Mouse (Mus musculus) forebrain, postnatal 0 days (tissue): ENCODE data around the gene Tuba1a. TPM values are rescaled to one million over a fixed set of nuclear protein-coding genes. Genes with fewer than 3 reads are reported as not detected.

Experiments used
- ATAC-seq: fragments of 200-750 bp; cut with Nextera tagmentation; 2 replicates; pipeline ENCODE4 v1.8.0; 2017; ENCODE audit warnings: mild to moderate bottlenecking, moderate library complexity
- DNase-seq: peaks from one replicate; pipeline ENCODE4 v3.0.0-alpha.2; 2015
- H3K27ac ChIP-seq: fragments of 300-500 bp; sonication (generic); 2 replicates; pipeline ENCODE4 v1.5.1; 2014; ENCODE audit warnings: low read depth, mild to moderate bottlenecking, antibody characterized with exemption, low read length, moderate library complexity, mixed read lengths
- H3K27me3 ChIP-seq: fragments of 300-500 bp; sonication (generic); 2 replicates; pipeline ENCODE4 v1.6.1; 2014; ENCODE audit warnings: mild to moderate bottlenecking, low read length, mixed read lengths; ENCODE audit not compliant: insufficient read depth
- H3K36me3 ChIP-seq: fragments of 300-500 bp; sonication (generic); 2 replicates; pipeline ENCODE4 v1.6.1; 2014; ENCODE audit warnings: mild to moderate bottlenecking, moderate library complexity; ENCODE audit not compliant: insufficient read depth
- H3K4me1 ChIP-seq: fragments of 300-500 bp; sonication (generic); 2 replicates; pipeline ENCODE4 v1.6.1; 2014; ENCODE audit warnings: antibody characterized with exemption; ENCODE audit not compliant: insufficient read depth
- H3K4me2 ChIP-seq: fragments of 300-500 bp; sonication (generic); 2 replicates; pipeline ENCODE4 v1.6.1; 2014; ENCODE audit warnings: low read depth, mild to moderate bottlenecking, moderate library complexity
- H3K4me3 ChIP-seq: fragments of 300-500 bp; sonication (generic); 2 replicates; pipeline ENCODE4 v1.5.1; 2014; ENCODE audit warnings: low read depth, low read length, mixed read lengths
- H3K9ac ChIP-seq: fragments of 300-500 bp; sonication (generic); 2 replicates; pipeline ENCODE4 v1.6.1; 2014; ENCODE audit warnings: mild to moderate bottlenecking
- H3K9me3 ChIP-seq: fragments of 300-500 bp; sonication (generic); 2 replicates; pipeline ENCODE4 v1.6.1; 2016; ENCODE audit warnings: low read length
- CTCF ChIP-seq: sonication (generic); IDR thresholded peaks from 2 replicates; pipeline ENCODE4 v1.5.1; 2016; ENCODE audit warnings: antibody characterized with exemption, control low read depth, low read depth
- WGBS: fragments of 180-500 bp; shearing (Covaris S2); extraction: QIAGEN DNeasy Blood & Tissue Kit; methylation state at CpG from one replicate; pipeline ENCODE4 v1.1.7; 2014; 5-methylcytosine and 5-hydroxymethylcytosine counted together
- polyA plus RNA-seq: library from polyadenylated mRNA; unstranded; fragments of >200 nt; fragmentation: Nextera tagmentation; extraction: Ambion mirVana; gene quantifications from 2 replicates; pipeline ENCODE4 v1.2.1, GENCODE M21; 2015
- total RNA-seq: library from RNA; depleted of rRNA; stranded (reverse); fragments of >200 nt; gene quantifications from 2 replicates; pipeline ENCODE4 v1.2.3, GENCODE M21; 2014

Tuba1a gene
- total and polyA plus RNA-seq, 2 experiments from 2014 or later: 18,258 to 18,820 TPM

DNA sequence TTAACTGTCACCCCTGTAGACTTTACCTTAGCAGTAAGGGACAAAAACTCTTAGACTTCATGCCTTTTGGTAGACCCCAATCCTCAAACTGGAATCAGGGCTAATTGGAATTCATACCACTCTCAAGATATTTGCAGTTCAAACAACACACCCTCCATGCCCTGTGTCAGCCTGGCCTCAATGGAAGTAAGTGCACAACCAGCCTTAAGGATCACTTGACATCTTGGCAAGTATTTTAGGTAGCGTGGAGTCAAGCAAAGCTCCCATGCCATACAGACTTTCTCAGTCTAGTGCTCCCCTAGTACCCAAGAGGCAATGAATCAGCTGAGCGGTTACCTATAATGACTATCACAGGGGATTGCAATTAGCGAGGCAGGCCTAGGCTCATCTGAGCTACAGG, 22.5 kb downstream of the Tuba1a start:
- no peaks in the 10 kb centered on the region for H3K9me3 ChIP-seq
- ATAC-seq: no peak
- no peak overlapping the region for H3K4me2 ChIP-seq
- DNase-seq: no peak
- H3K36me3 ChIP-seq: 0 out of 2 replicates have a peak, but pooled peaks cover 4% of the 10 kb centered on the region
- H3K27ac ChIP-seq: no peak overlapping the region
- no peak overlapping the region for H3K9ac ChIP-seq
- H3K4me3 ChIP-seq: no peak overlapping the region
- H3K27me3 ChIP-seq: no peaks in the 10 kb centered on the region
- H3K4me1 ChIP-seq: 0 out of 2 replicates have a peak, but pooled peaks cover 4% of the 10 kb centered on the region
- 57% methylated on average over 3 of the region's 3 CpGs for WGBS
- TF ChIP-seq CTCF: no peak

DNA sequence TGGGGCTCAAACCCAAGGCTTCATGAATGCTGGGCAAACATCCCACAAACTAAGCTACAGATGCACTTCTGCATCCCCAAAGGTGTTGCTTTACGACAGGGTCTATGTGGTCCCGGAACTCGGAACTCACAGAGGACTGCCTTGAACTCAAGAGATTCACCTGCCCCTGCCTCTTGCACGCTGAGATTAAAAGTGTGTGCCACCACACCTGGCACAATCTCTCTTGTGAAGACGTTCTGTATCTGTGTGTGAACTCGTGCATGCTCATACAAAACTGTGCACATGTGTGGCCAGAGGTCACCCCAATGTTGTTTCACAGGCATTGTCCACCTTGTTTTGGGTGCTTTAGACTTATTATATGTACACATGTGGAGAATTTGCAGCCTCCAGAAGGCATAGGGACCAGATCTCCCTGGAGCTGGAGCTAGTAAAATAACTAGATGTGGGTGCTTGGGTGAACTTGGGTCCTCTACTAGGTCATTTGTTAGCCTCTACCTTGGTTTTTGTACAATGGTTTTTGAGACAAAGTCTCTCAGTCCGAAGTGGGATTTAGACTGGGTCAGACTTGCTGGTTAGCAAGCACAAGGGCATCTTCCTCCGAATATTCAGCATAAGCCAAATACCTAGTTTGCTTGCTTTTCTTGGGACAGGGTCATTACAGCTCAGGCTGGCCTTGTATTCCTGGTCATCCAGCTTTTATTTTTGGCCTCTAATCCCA, 23.3 kb downstream of the Tuba1a start:
- 0 out of 2 replicates have a peak, but pooled peaks cover 4% of the 10 kb centered on the region for H3K36me3 ChIP-seq
- ATAC-seq: no peak
- no peak for TF ChIP-seq CTCF
- H3K27me3 ChIP-seq: no peaks in the 10 kb centered on the region
- no peaks in the 10 kb centered on the region for H3K9me3 ChIP-seq
- H3K27ac ChIP-seq: no peak overlapping the region
- H3K4me2 ChIP-seq: no peak overlapping the region
- DNase-seq: no peak
- H3K4me3 ChIP-seq: no peak overlapping the region
- no peak overlapping the region for H3K9ac ChIP-seq
- WGBS: 50% methylated on average over 8 of the region's 8 CpGs
- 0 out of 2 replicates have a peak, but pooled peaks cover 4% of the 10 kb centered on the region for H3K4me1 ChIP-seq

DNA sequence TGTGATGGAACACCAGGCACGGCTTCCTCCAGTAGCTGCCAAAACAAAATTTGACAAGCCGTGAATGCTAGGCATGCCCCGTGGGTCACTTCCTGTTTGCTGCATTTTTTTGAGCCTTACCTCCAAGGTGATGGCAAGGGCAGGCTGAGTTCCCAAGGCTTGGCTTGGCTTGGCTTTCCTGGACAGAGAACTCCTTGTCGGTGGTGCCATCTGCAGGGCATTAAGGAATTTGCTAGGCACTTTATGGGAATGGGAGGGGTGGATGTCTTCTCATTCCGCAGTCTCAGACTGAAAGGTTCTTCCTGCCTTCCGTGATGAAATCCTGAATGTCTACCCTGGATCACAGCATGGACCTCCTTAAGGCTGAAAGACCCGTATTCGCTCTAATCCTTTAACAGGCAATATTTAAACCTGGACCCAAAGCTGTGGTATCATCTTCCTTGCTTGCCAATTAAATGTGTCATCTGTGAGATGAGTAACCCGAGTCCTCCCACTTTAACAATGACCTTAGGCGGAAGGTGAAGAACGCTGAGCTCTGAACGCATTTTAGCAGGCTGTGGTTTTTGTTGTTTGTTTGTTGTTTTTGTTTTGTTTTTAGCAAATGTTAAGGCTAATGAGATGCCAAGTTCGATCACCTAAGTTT, 24.8 kb downstream of the Tuba1a start:
- H3K27ac ChIP-seq: no peak overlapping the region
- no peak overlapping the region for H3K4me2 ChIP-seq
- WGBS: 15% methylated on average over 13 of the region's 13 CpGs
- DNase-seq: peak; percentile 81
- 0 out of 2 replicates have a peak, but pooled peaks cover 4% of the 10 kb centered on the region for H3K36me3 ChIP-seq
- H3K9ac ChIP-seq: no peak overlapping the region
- H3K27me3 ChIP-seq: no peaks in the 10 kb centered on the region
- peak; percentile 83 for ATAC-seq
- no peak overlapping the region for H3K4me3 ChIP-seq
- peak; percentile 81 for TF ChIP-seq CTCF
- 0 out of 2 replicates have a peak, but pooled peaks cover 4% of the 10 kb centered on the region for H3K4me1 ChIP-seq
- no peaks in the 10 kb centered on the region for H3K9me3 ChIP-seq

DNA sequence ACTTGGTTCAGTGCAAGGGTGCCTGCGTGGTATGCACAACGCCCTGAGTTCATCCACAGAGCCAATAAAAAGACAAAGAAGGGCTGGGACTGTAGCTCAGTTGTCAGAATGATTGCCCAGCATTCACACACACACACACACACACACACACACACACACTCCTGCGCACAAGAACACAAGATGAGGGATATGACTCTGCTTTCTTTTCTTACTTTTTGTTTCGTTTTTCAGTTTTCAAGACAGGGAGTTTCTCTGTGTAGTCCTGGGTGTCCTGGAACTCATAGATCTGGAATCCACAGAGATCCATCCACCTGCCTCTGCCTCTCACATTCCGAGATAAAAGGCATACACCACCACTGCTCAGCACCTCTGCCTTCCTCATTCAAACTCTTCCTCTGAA, 25.9 kb downstream of the Tuba1a start:
- H3K4me2 ChIP-seq: no peak overlapping the region
- no peak overlapping the region for H3K27ac ChIP-seq
- no peak for DNase-seq
- H3K36me3 ChIP-seq: 0 out of 2 replicates have a peak, but pooled peaks cover 4% of the 10 kb centered on the region
- H3K4me3 ChIP-seq: no peak overlapping the region
- H3K27me3 ChIP-seq: no peaks in the 10 kb centered on the region
- H3K9me3 ChIP-seq: no peaks in the 10 kb centered on the region
- 83% methylated on average over 5 of the region's 5 CpGs for WGBS
- H3K9ac ChIP-seq: no peak overlapping the region
- TF ChIP-seq CTCF: no peak
- ATAC-seq: no peak
- H3K4me1 ChIP-seq: no peaks in the 10 kb centered on the region

DNA sequence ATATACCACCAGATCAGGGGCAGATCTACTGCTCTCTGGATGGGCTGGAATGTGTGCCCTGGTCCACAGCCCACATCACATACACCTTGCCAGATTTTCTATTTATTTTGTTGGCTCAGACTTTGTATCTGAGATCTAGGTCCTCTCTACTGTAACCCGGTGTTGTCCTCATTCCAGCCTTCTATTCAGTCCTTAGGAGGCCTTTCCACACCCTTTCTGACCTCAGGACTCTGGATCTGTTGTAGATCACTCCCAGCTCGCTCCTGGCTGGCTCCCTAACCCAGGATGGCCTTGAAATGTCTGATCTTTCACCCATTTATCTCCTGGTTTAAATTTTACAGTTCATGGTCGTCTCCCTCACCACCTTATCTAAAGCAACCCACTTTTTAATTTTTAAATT, 28.8 kb downstream of the Tuba1a start:
- no peaks in the 10 kb centered on the region for H3K4me1 ChIP-seq
- H3K4me3 ChIP-seq: no peak overlapping the region
- H3K27ac ChIP-seq: no peak overlapping the region
- ATAC-seq: no peak
- H3K4me2 ChIP-seq: no peak overlapping the region
- WGBS: 70% methylated on average over 3 of the region's 3 CpGs
- no peak for DNase-seq
- no peaks in the 10 kb centered on the region for H3K36me3 ChIP-seq
- no peak for TF ChIP-seq CTCF
- H3K9me3 ChIP-seq: no peaks in the 10 kb centered on the region
- H3K9ac ChIP-seq: no peak overlapping the region
- no peaks in the 10 kb centered on the region for H3K27me3 ChIP-seq

DNA sequence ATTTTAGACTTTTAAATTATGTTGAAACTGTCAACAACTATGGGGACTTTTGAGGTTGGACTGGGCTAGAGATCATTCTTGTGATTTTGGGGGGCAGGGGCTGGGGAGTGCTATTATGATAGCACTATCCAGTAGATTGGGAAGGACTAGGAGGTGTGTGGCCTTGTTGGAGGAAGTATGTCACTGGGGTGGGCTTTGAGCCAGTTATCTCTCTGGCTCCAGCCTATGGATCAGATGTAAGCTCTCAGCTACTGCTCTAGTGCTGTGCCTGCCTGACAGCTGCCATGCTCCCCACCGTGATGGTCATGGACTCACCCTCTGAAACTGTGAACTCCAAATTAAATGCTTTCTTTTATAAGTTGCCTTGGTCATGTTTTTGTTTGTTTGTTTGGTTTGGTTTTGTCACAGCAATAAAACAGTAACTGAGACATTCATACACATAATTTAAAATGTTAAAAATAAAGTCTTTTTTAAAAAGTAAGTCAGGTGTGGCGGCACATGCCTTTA, 30.4 kb downstream of the Tuba1a start:
- Histone ChIP-seq H3K4me1 (no peaks in the 10 kb centered on the region), H3K27ac (no peak overlapping the region), H3K4me2 (no peak overlapping the region), H3K27me3 (no peaks in the 10 kb centered on the region), H3K9ac (no peak overlapping the region), H3K4me3 (no peak overlapping the region), H3K36me3 (no peaks in the 10 kb centered on the region), H3K9me3 (no peaks in the 10 kb centered on the region)
- ATAC-seq: no peak
- no peak for TF ChIP-seq CTCF
- DNase-seq: no peak
- 80% methylated on average over 2 of the region's 2 CpGs for WGBS

DNA sequence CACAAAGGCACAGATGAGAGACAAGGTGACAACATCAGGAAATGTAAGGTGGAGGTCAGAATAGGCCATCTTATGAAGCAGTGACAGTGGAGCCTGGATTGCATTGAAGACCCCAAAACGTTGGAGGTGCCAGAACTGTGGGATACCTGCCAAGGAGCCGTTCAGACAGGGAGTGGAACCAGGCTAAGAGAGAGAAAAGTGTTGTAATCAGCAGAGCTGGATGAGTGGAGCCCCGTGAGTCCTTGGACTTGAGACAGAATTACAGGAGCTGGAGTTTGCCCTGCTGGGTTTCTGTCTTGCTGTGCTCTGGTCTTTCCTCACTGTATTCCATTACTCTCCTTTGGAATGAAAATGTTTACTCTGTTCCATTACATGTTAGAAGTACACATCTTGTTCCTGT, 30.9 kb downstream of the Tuba1a start:
- H3K27me3 ChIP-seq: no peaks in the 10 kb centered on the region

More for the DNA sequence above, 30.9 kb downstream of the Tuba1a start:
- no peak overlapping the region for H3K9ac ChIP-seq
- H3K9me3 ChIP-seq: no peaks in the 10 kb centered on the region
- no peak overlapping the region for H3K4me2 ChIP-seq
- H3K36me3 ChIP-seq: no peaks in the 10 kb centered on the region
- no peak overlapping the region for H3K4me3 ChIP-seq
- no peak overlapping the region for H3K27ac ChIP-seq
- 32% methylated on average over 3 of the region's 3 CpGs for WGBS
- no peaks in the 10 kb centered on the region for H3K4me1 ChIP-seq
- DNase-seq (no peak), ATAC-seq (no peak)
- TF ChIP-seq CTCF: no peak
